9 mouse cellular contexts compared by ENCODE assay signal in genomic region chr6:149189340-149189922, GRCm38 (mm10). TPM values are rescaled to one million over a fixed set of nuclear protein-coding genes. Genes with fewer than 3 reads are reported as not detected.
DNase-seq lines count a peak whose midpoint lies in the region; ATAC-seq lines count a peak whose summit lies in the region.
"Had no signal": no experiment of that assay in that cellular context is flagged by ENCODE, and none has a peak within 500 bp of the region (broad histone marks: within the 10 kb centered on the region; RNA-seq: fewer than 3 reads in every experiment).

No protein-coding gene starts in this region.

- H3K36me3 ChIP-seq in kidney, embryonic 14.5 days (ENCODE audit: control insufficient read depth, insufficient read depth, low read length) = no peaks in the 10 kb centered on the region; the same call in 1 of the 2 replicates
- H3K36me3 ChIP-seq in liver, embryonic 15.5 days (replicated peaks) = no peaks in the 10 kb centered on the region

- no peak overlapping the region for H3K4me2 ChIP-seq in kidney, embryonic 14.5 days (replicated peaks; ENCODE audit: low read depth, low read length)
- peak overlapping the region; percentile 76 for H3K4me2 ChIP-seq in liver, embryonic 15.5 days

- H3K4me1 ChIP-seq in kidney, embryonic 14.5 days (ENCODE audit: control insufficient read depth, insufficient read depth, low read length) = peaks cover 8% of the 10 kb centered on the region
- H3K4me1 ChIP-seq in liver, embryonic 15.5 days (replicated peaks) = peaks cover 51% of the 10 kb centered on the region

- H3K27me3 ChIP-seq in kidney, embryonic 14.5 days (ENCODE audit: control insufficient read depth, insufficient read depth, low read length) = no peaks in the 10 kb centered on the region
- H3K27me3 ChIP-seq in liver, embryonic 15.5 days = no peaks in the 10 kb centered on the region

- WGBS in kidney, embryonic 14.5 days = 94% methylated on average over 16 of the region's 16 CpGs
- 84% methylated on average over 16 of the region's 16 CpGs for WGBS in liver, embryonic 15.5 days (ENCODE audit: insufficient replicate concordance)

- peak; percentile 29 to 72 for DNase-seq in adrenal gland, adult (ENCODE audit: inconsistent age in 2 of 2, low spot score in 1 of 2)
- DNase-seq in adrenal gland, adult 18-20 months (ENCODE audit: low spot score in 2 of 2) = no peak
- no peak for DNase-seq in kidney, adult 18-20 months
- peak; percentile 46 for DNase-seq in cerebellum, adult 9-10 months
- DNase-seq in T-cell, adult 2 months (ENCODE audit: low spot score) = no peak
- no peak for DNase-seq in layer of hippocampus, postnatal 25 days (ENCODE audit: extremely low spot score in 1 of 2, low spot score in 1 of 2)

- H3K9me3 ChIP-seq in kidney, embryonic 14.5 days (ENCODE audit: control insufficient read depth, low read length) = no peaks in the 10 kb centered on the region
- H3K9me3 ChIP-seq in liver, embryonic 15.5 days (replicated peaks) = no peaks in the 10 kb centered on the region

- no peak overlapping the region for H3K4me3 ChIP-seq in kidney, embryonic 14.5 days (ENCODE audit: low read length)
- H3K4me3 ChIP-seq in liver, embryonic 15.5 days (replicated peaks) = peak overlapping the region; percentile 76; the same call in 1 of the 2 replicates

- no peak for ATAC-seq in kidney, embryonic 14.5 days (ENCODE audit: low FRiP score, low TSS enrichment)
- ATAC-seq in liver, embryonic 15.5 days (ENCODE audit: insufficient read depth) = no peak

- no peak overlapping the region for H3K27ac ChIP-seq in kidney, embryonic 14.5 days (ENCODE audit: low read depth, low read length)
- H3K27ac ChIP-seq in liver, embryonic 15.5 days (replicated peaks) = peak overlapping the region; percentile 88; the same call in 1 of the 2 replicates

- 0 out of 2 replicates have a peak overlapping the region, but pooled peaks have one; percentile 42 for H3K9ac ChIP-seq in kidney, embryonic 14.5 days (ENCODE audit: low read depth, low read length)
- no peak overlapping the region for H3K9ac ChIP-seq in liver, embryonic 15.5 days

RNA-seq across cellular contexts. Expression of gene Amn1, which starts 0.9 kb away (rescaled TPM):
- total RNA-seq in adrenal gland, adult 18-20 months (2021) = 10 to 100 TPM; 25.2 to 29.0 TPM
- 32.5 and 35.7 TPM in 2 replicates for polyA plus RNA-seq in kidney, embryonic 14.5 days (2014; fragmentation: Nextera tagmentation; extraction: Ambion mirVana)
- polyA plus RNA-seq in liver, embryonic 15.5 days (2015; fragmentation: Nextera tagmentation; extraction: Ambion mirVana) = 5.3 and 5.6 TPM in 2 replicates
- total RNA-seq in layer of hippocampus, postnatal 25 days (2021) = 10 to 100 TPM; 31.5 to 33.6 TPM

RNA-seq across cellular contexts. Expression of gene Etfbkmt, which starts 49.8 kb away (rescaled TPM):
- total RNA-seq in adrenal gland, adult 18-20 months (2021) = 10 to 100 TPM; 12.5 to 13.5 TPM
- polyA plus RNA-seq in kidney, embryonic 14.5 days (2014; fragmentation: Nextera tagmentation; extraction: Ambion mirVana) = 20.5 and 23.0 TPM in 2 replicates
- polyA plus RNA-seq in liver, embryonic 15.5 days (2015; fragmentation: Nextera tagmentation; extraction: Ambion mirVana) = 11.4 and 12.3 TPM in 2 replicates
- total RNA-seq in layer of hippocampus, postnatal 25 days (2021) = 1 to 10 TPM; 2.4 to 4.5 TPM

RNA-seq across cellular contexts. Expression of gene Gm10203, which starts 59.5 kb away (rescaled TPM):
- total RNA-seq in adrenal gland, adult 18-20 months (2021) = not detected
- not detected in 2 replicates for polyA plus RNA-seq in kidney, embryonic 14.5 days (2014; fragmentation: Nextera tagmentation; extraction: Ambion mirVana)
- polyA plus RNA-seq in liver, embryonic 15.5 days (2015; fragmentation: Nextera tagmentation; extraction: Ambion mirVana) = not detected in 2 replicates
- total RNA-seq in layer of hippocampus, postnatal 25 days (2021) = not detected
- total RNA-seq: hematopoietic stem cell, adult 5-6 weeks had no signal

Comparison
In these comparisons a context has a peak if more than half of its experiments do, and no peak if none do; other contexts are left out.
1. DNase-seq: peak in adrenal gland, adult (2 of 2) and cerebellum, adult 9-10 months (single experiment); none in adrenal gland, adult 18-20 months (0 of 2), kidney, adult 18-20 months (single experiment), T-cell, adult 2 months (single experiment) and layer of hippocampus, postnatal 25 days (0 of 2).